Mouse (Mus musculus) limb, embryonic 15.5 days (tissue): Measurements from ENCODE around the gene Dcp1a. TPM values are rescaled to one million over a fixed set of nuclear protein-coding genes. Genes with fewer than 3 reads are reported as not detected.

ENCODE experiments used
- ATAC-seq: fragments of 200-750 bp; cut with Nextera tagmentation; 2 replicates; pipeline ENCODE4 v1.8.0; 2017; ENCODE audit warnings: low read depth, moderate TSS enrichment; ENCODE audit not compliant: insufficient number of reproducible peaks, low FRiP score, low TSS enrichment
- H3K27ac ChIP-seq: fragments of 300-500 bp; sonication (generic); 2 replicates; pipeline ENCODE4 v1.5.1; 2015; ENCODE audit warnings: moderate library complexity, mild to moderate bottlenecking, inconsistent platforms
- H3K27me3 ChIP-seq: fragments of 300-500 bp; sonication (generic); 2 replicates; pipeline ENCODE4 v1.6.1; 2015; ENCODE audit warnings: inconsistent platforms
- H3K36me3 ChIP-seq: fragments of 300-500 bp; sonication (generic); 2 replicates; pipeline ENCODE4 v1.6.1; 2015; ENCODE audit warnings: inconsistent platforms
- H3K4me1 ChIP-seq: fragments of 300-500 bp; sonication (generic); 2 replicates; pipeline ENCODE4 v1.6.1; 2015; ENCODE audit warnings: inconsistent platforms
- H3K4me2 ChIP-seq: fragments of 300-500 bp; sonication (generic); 2 replicates; pipeline ENCODE4 v1.6.1; 2015; ENCODE audit warnings: mild to moderate bottlenecking, inconsistent platforms
- H3K4me3 ChIP-seq: fragments of 300-500 bp; sonication (generic); 2 replicates; pipeline ENCODE4 v1.5.1; 2015; ENCODE audit warnings: mild to moderate bottlenecking, inconsistent platforms
- H3K9ac ChIP-seq: fragments of 300-500 bp; sonication (generic); 2 replicates; pipeline ENCODE4 v1.6.1; 2015; ENCODE audit warnings: inconsistent platforms
- H3K9me3 ChIP-seq: fragments of 300-500 bp; sonication (generic); 2 replicates; pipeline ENCODE4 v1.6.1; 2016; ENCODE audit warnings: inconsistent platforms
- WGBS: fragments of 180-500 bp; shearing (Covaris S2); methylation state at CpG from one replicate; pipeline ENCODE4 v1.1.7; 2015; 5-methylcytosine and 5-hydroxymethylcytosine counted together
- polyA plus RNA-seq: library from polyadenylated mRNA; unstranded; fragments of >200 nt; fragmentation: Nextera tagmentation; extraction: Ambion mirVana; gene quantifications from 2 replicates; pipeline ENCODE4 v1.2.1, GENCODE M21; 2015

Gene Dcp1a
- polyA plus RNA-seq, 1 experiment from 2014 or later, result 24.6 TPM

GRCm38 (mm10) chr14:30463312-30463711 is 16.0 kb upstream of the Dcp1a start:
- Histone ChIP-seq H3K9me3 (no peaks in the 10 kb centered on the region), H3K4me2 (no peak overlapping the region), H3K4me1 (no peaks in the 10 kb centered on the region), H3K27ac (no peak overlapping the region), H3K36me3 (no peaks in the 10 kb centered on the region), H3K4me3 (no peak overlapping the region), H3K9ac (no peak overlapping the region), H3K27me3 (peaks cover 7% of the 10 kb centered on the region; the same call in 1 of the 2 replicates)
- ATAC-seq, result no peak
- WGBS, result 77% methylated on average over 4 of the region's 4 CpGs

GRCm38 (mm10) chr14:30473605-30474004 is 5.7 kb upstream of the Dcp1a start:
- H3K9me3 ChIP-seq, result no peaks in the 10 kb centered on the region
- H3K36me3 ChIP-seq, result no peaks in the 10 kb centered on the region
- H3K4me3 ChIP-seq, result no peak overlapping the region
- H3K9ac ChIP-seq, result no peak overlapping the region
- no peak overlapping the region for H3K27ac ChIP-seq
- WGBS, result 45% methylated on average over 5 of the region's 5 CpGs
- H3K27me3 ChIP-seq, result no peaks in the 10 kb centered on the region
- ATAC-seq, result no peak
- no peaks in the 10 kb centered on the region for H3K4me1 ChIP-seq
- no peak overlapping the region for H3K4me2 ChIP-seq

GRCm38 (mm10) chr14:30474416-30474815 is 4.9 kb upstream of the Dcp1a start:
- no peaks in the 10 kb centered on the region for H3K9me3 ChIP-seq
- H3K9ac ChIP-seq, result no peak overlapping the region
- H3K4me1 ChIP-seq, result no peaks in the 10 kb centered on the region
- no peak overlapping the region for H3K27ac ChIP-seq
- no peaks in the 10 kb centered on the region for H3K27me3 ChIP-seq
- no peak overlapping the region for H3K4me2 ChIP-seq
- no peaks in the 10 kb centered on the region for H3K36me3 ChIP-seq
- no peak for ATAC-seq
- no peak overlapping the region for H3K4me3 ChIP-seq
- 66% methylated on average over 6 of the region's 6 CpGs for WGBS

- no peak for ATAC-seq
- H3K9ac ChIP-seq, result no peak within 1 kb of the TSS
- WGBS, result 87% methylated on average over 9 of the region's 9 CpGs
- H3K9me3 ChIP-seq, result no peaks in the 10 kb centered on the region
- peaks cover 53% of the 10 kb centered on the region for H3K36me3 ChIP-seq
- H3K4me3 ChIP-seq, result no peak within 1 kb of the TSS
- no peaks in the 10 kb centered on the region for H3K27me3 ChIP-seq
- no peak within 1 kb of the TSS for H3K27ac ChIP-seq
- H3K4me1 ChIP-seq, result no peaks in the 10 kb centered on the region
- no peak within 1 kb of the TSS for H3K4me2 ChIP-seq
These were observed 12.0 kb downstream of the Dcp1a start, which contains the start of gene Cacna1d for GRCm38 (mm10) chr14:30491342-30491741. TSS of gene Cacna1d (minus strand) at chr14:30491455.

GRCm38 (mm10) chr14:30493276-30493675 is 13.9 kb downstream of the Dcp1a start:
- no peak overlapping the region for H3K27ac ChIP-seq
- H3K27me3 ChIP-seq, result no peaks in the 10 kb centered on the region
- no peaks in the 10 kb centered on the region for H3K4me1 ChIP-seq
- WGBS, result 76% methylated on average over 1 of the region's 1 CpGs
- H3K9me3 ChIP-seq, result no peaks in the 10 kb centered on the region
- H3K4me2 ChIP-seq, result no peak overlapping the region
- no peak for ATAC-seq
- H3K4me3 ChIP-seq, result no peak overlapping the region
- H3K36me3 ChIP-seq, result peaks cover 45% of the 10 kb centered on the region
- no peak overlapping the region for H3K9ac ChIP-seq

- Histone ChIP-seq H3K4me3 (no peak overlapping the region), H3K9me3 (no peaks in the 10 kb centered on the region), H3K4me2 (no peak overlapping the region), H3K27me3 (no peaks in the 10 kb centered on the region), H3K4me1 (no peaks in the 10 kb centered on the region), H3K9ac (no peak overlapping the region), H3K27ac (no peak overlapping the region), H3K36me3 (peaks cover 41% of the 10 kb centered on the region)
- ATAC-seq, result no peak
- WGBS, result 75% methylated on average over 6 of the region's 6 CpGs
These were observed 15.7 kb downstream of the Dcp1a start for GRCm38 (mm10) chr14:30494998-30495397.

GRCm38 (mm10) chr14:30498202-30498601 is 18.9 kb downstream of the Dcp1a start:
- Histone ChIP-seq H3K4me3 (no peak overlapping the region), H3K27me3 (no peaks in the 10 kb centered on the region), H3K9me3 (no peaks in the 10 kb centered on the region), H3K36me3 (peaks cover 28% of the 10 kb centered on the region), H3K4me1 (no peaks in the 10 kb centered on the region), H3K4me2 (no peak overlapping the region), H3K9ac (no peak overlapping the region), H3K27ac (no peak overlapping the region)
- WGBS, result 77% methylated on average over 2 of the region's 2 CpGs
- ATAC-seq, result no peak

GRCm38 (mm10) chr14:30504990-30505389 is 25.7 kb downstream of the Dcp1a start:
- ATAC-seq, result no peak
- no peaks in the 10 kb centered on the region for H3K27me3 ChIP-seq
- no peak overlapping the region for H3K4me2 ChIP-seq
- H3K4me1 ChIP-seq, result peaks cover 7% of the 10 kb centered on the region
- no peak overlapping the region for H3K9ac ChIP-seq
- H3K9me3 ChIP-seq, result no peaks in the 10 kb centered on the region
- no peak overlapping the region for H3K4me3 ChIP-seq
- WGBS, result 66% methylated on average over 5 of the region's 5 CpGs
- no peak overlapping the region for H3K27ac ChIP-seq
- H3K36me3 ChIP-seq, result peaks cover 43% of the 10 kb centered on the region

GRCm38 (mm10) chr14:30510214-30510763 is 31.0 kb downstream of the Dcp1a start:
- Histone ChIP-seq H3K4me3 (no peak overlapping the region), H3K9me3 (no peaks in the 10 kb centered on the region), H3K4me2 (no peak overlapping the region), H3K36me3 (peaks cover 66% of the 10 kb centered on the region), H3K27ac (no peak overlapping the region), H3K9ac (no peak overlapping the region), H3K4me1 (peaks cover 7% of the 10 kb centered on the region), H3K27me3 (no peaks in the 10 kb centered on the region)
- ATAC-seq, result no peak
- WGBS, result 89% methylated on average over 6 of the region's 6 CpGs

GRCm38 (mm10) chr14:30512896-30513295 is 33.6 kb downstream of the Dcp1a start:
- Histone ChIP-seq H3K36me3 (peaks cover 53% of the 10 kb centered on the region), H3K27ac (no peak overlapping the region), H3K27me3 (no peaks in the 10 kb centered on the region), H3K4me2 (no peak overlapping the region), H3K4me3 (no peak overlapping the region), H3K4me1 (no peaks in the 10 kb centered on the region), H3K9ac (no peak overlapping the region), H3K9me3 (no peaks in the 10 kb centered on the region)
- ATAC-seq, result no peak
- WGBS, result 87% methylated on average over 5 of the region's 5 CpGs

GRCm38 (mm10) chr14:30515931-30516723 is 36.8 kb downstream of the Dcp1a start:
- no peak overlapping the region for H3K9ac ChIP-seq
- no peaks in the 10 kb centered on the region for H3K4me1 ChIP-seq
- WGBS, result 87% methylated on average over 13 of the region's 13 CpGs
- H3K4me2 ChIP-seq, result no peak overlapping the region
- H3K27me3 ChIP-seq, result no peaks in the 10 kb centered on the region
- no peak overlapping the region for H3K27ac ChIP-seq
- H3K4me3 ChIP-seq, result no peak overlapping the region
- no peaks in the 10 kb centered on the region for H3K9me3 ChIP-seq
- no peak for ATAC-seq
- H3K36me3 ChIP-seq, result peaks cover 70% of the 10 kb centered on the region

- ATAC-seq, result no peak
- Histone ChIP-seq H3K27ac (no peak overlapping the region), H3K4me3 (no peak overlapping the region), H3K9me3 (no peaks in the 10 kb centered on the region), H3K4me2 (no peak overlapping the region), H3K9ac (no peak overlapping the region), H3K27me3 (no peaks in the 10 kb centered on the region), H3K4me1 (no peaks in the 10 kb centered on the region), H3K36me3 (peaks cover 74% of the 10 kb centered on the region)
- WGBS, result 90% methylated on average over 5 of the region's 5 CpGs
These were observed 40.0 kb downstream of the Dcp1a start for GRCm38 (mm10) chr14:30519323-30519722.
